24 mouse cellular contexts compared by ENCODE assay signal in genomic region chr7:135428840-135429239, GRCm38 (mm10). TPM values are rescaled to one million over a fixed set of nuclear protein-coding genes. Genes with fewer than 3 reads are reported as not detected.
DNase-seq lines count a peak whose midpoint lies in the region; ATAC-seq and TF ChIP-seq lines count a peak whose summit lies in the region.
"Had no signal": no experiment of that assay in that cellular context is flagged by ENCODE, and none has a peak within 500 bp of the region (broad histone marks: within the 10 kb centered on the region; RNA-seq: fewer than 3 reads in every experiment).

No protein-coding gene starts in this region.

- H3K4me3 ChIP-seq in kidney, postnatal 0 days (replicated peaks; ENCODE audit: low read depth, low read length) = no peak overlapping the region
- H3K4me3 ChIP-seq in CH12.LX (replicated peaks in 1 of 3; ENCODE audit: low read depth in 2 of 3, low read length in 2 of 3, poor library complexity in 1 of 3) (no peak overlapping the region), MEL (ENCODE audit: control insufficient read depth in 1 of 2, insufficient read depth in 1 of 2, low read depth in 2 of 2, low read length in 2 of 2) (no peak overlapping the region)
- H3K4me3 ChIP-seq in liver, embryonic 14.5 days (ENCODE audit: insufficient read depth in 1 of 2, low read depth in 2 of 2, low read length in 2 of 2) = no peak overlapping the region
- H3K4me3 ChIP-seq: hindbrain, embryonic 10.5 days had no signal

- no peaks in the 10 kb centered on the region for H3K36me3 ChIP-seq in kidney, postnatal 0 days (ENCODE audit: insufficient read depth, low read length)
- H3K36me3 ChIP-seq in CH12.LX (replicated peaks in 1 of 2; ENCODE audit: control insufficient read depth in 1 of 2, insufficient read depth in 1 of 2, low read length in 1 of 2) (no peaks in the 10 kb centered on the region), MEL (ENCODE audit: control insufficient read depth in 1 of 2, insufficient read depth in 2 of 2, low read length in 2 of 2) (no peaks in the 10 kb centered on the region)
- no peaks in the 10 kb centered on the region for H3K36me3 ChIP-seq in liver, embryonic 14.5 days (replicated peaks; ENCODE audit: control insufficient read depth, insufficient read depth, low read depth)
- H3K36me3 ChIP-seq: G1E; hindbrain, embryonic 10.5 days had no signal

- no peak for TF ChIP-seq EP300 in CH12.LX (IDR thresholded peaks at IDR 0.05; ENCODE audit: low read length)
- no peak for TF ChIP-seq EP300 in MEL (IDR thresholded peaks at IDR 0.05; ENCODE audit: low read depth in 1 of 2, low read length in 2 of 2)
- TF ChIP-seq EP300 in liver, embryonic 14.5 days (IDR thresholded peaks at IDR 0.05; ENCODE audit: low read depth) = no peak

- no peaks in the 10 kb centered on the region for H3K9me3 ChIP-seq in kidney, postnatal 0 days (replicated peaks; ENCODE audit: low read length)
- H3K9me3 ChIP-seq in CH12.LX (replicated peaks; ENCODE audit: low read length) (peaks cover 2% of the 10 kb centered on the region), MEL (replicated peaks; ENCODE audit: insufficient read depth, low read length) (no peaks in the 10 kb centered on the region)
- no peaks in the 10 kb centered on the region for H3K9me3 ChIP-seq in liver, embryonic 14.5 days (ENCODE audit: control insufficient read depth, low read length)
- H3K9me3 ChIP-seq: G1E; hindbrain, embryonic 10.5 days had no signal

- dilution Hi-C loops in CH12.LX (cut with MboI; ENCODE audit: extremely low pct_ligation_motif_present, extremely low pct_unique_long_range_greater_than_20kb, low sequenced_read_pairs) = no loop called here

- TF ChIP-seq RAD21 in CH12.LX (IDR thresholded peaks at IDR 0.05; ENCODE audit: low read depth, low read length) (no peak), MEL (IDR thresholded peaks at IDR 0.05; ENCODE audit: low read depth, low read length) (peak; percentile 9)

- in situ Hi-C loops in CH12.LX (cut with MboI; ENCODE audit: low pct_ligation_motif_present, low pct_unique_long_range_greater_than_20kb, low sequenced_read_pairs) = no loop called here

- WGBS in kidney, postnatal 0 days = 96% methylated on average over 6 of the region's 6 CpGs
- 87% methylated on average over 6 of the region's 6 CpGs for WGBS in liver, embryonic 14.5 days (ENCODE audit: insufficient replicate concordance)

- H3K4me1 ChIP-seq in kidney, postnatal 0 days (replicated peaks; ENCODE audit: insufficient read depth, low read length) = no peaks in the 10 kb centered on the region
- H3K4me1 ChIP-seq in CH12.LX (ENCODE audit: control insufficient read depth in 1 of 2, insufficient read depth in 2 of 2) (no peaks in the 10 kb centered on the region), MEL (ENCODE audit: control insufficient read depth in 1 of 2, insufficient read depth in 2 of 2, low read length in 2 of 2) (no peaks in the 10 kb centered on the region)
- H3K4me1 ChIP-seq in liver, embryonic 14.5 days (replicated peaks; ENCODE audit: control insufficient read depth in 2 of 2, insufficient read depth in 2 of 2, low read length in 1 of 2) = no peaks in the 10 kb centered on the region

- no peak for TF ChIP-seq POLR2A in CH12.LX (IDR thresholded peaks at IDR 0.05; ENCODE audit: low read depth, low read length)
- TF ChIP-seq POLR2A in MEL (IDR thresholded peaks at IDR 0.05; ENCODE audit: control insufficient read depth in 1 of 2, insufficient read depth in 1 of 2, low read depth in 1 of 2, low read length in 2 of 2, poor library complexity in 1 of 2) = no peak

- DNase-seq in kidney, postnatal 0 days (ENCODE audit: low spot score) = no peak
- DNase-seq in kidney, adult 18-20 months = no peak
- peak; percentile 4 for DNase-seq in CH12.LX (ENCODE audit: extremely low read depth)
- DNase-seq in MEL (ENCODE audit: low read depth, low spot score) = peak; percentile 20
- DNase-seq in liver, embryonic 14.5 days (ENCODE audit: low read depth in 3 of 3, low spot score in 3 of 3) = no peak
- no peak for DNase-seq in adrenal gland, adult 18-20 months (ENCODE audit: low spot score in 2 of 2)
- DNase-seq in retina, embryonic 14.5 days (ENCODE audit: low spot score) = no peak
- DNase-seq: B cell, adult 2 months; cerebellum, postnatal 10 days; embryo, embryonic 11 days; gastrocnemius, postnatal 25 days; kidney, postnatal 4 days; lung, postnatal 36 days; thymus, adult 2 months had no signal

- H3K27ac ChIP-seq in kidney, postnatal 0 days = no peak overlapping the region
- H3K27ac ChIP-seq in CH12.LX (ENCODE audit: insufficient read depth, low read depth) = no peak overlapping the region
- H3K27ac ChIP-seq in MEL (ENCODE audit: control insufficient read depth, low read depth, low read length) = no peak overlapping the region
- H3K27ac ChIP-seq in liver, embryonic 14.5 days = no peak overlapping the region
- H3K27ac ChIP-seq: hindbrain, embryonic 10.5 days had no signal

- ATAC-seq in kidney, postnatal 0 days (replicated peaks; ENCODE audit: low FRiP score, low read depth) = no peak
- no peak for ATAC-seq in liver, embryonic 14.5 days (ENCODE audit: insufficient read depth)
- ATAC-seq in erythroblast, adult 5-6 weeks (replicated peaks; ENCODE audit: low FRiP score, poor library complexity, severe bottlenecking) = no peak
- ATAC-seq: forebrain, embryonic 16.5 days; inflammation-experienced regulatory T-cells, adult 6 months had no signal

- H3K27me3 ChIP-seq in kidney, postnatal 0 days (ENCODE audit: insufficient read depth, low read length) = no peaks in the 10 kb centered on the region
- H3K27me3 ChIP-seq in CH12.LX (replicated peaks) (peaks cover 62% of the 10 kb centered on the region), MEL (ENCODE audit: control insufficient read depth in 1 of 2, insufficient read depth in 2 of 2, low read length in 2 of 2) (no peaks in the 10 kb centered on the region)
- H3K27me3 ChIP-seq in liver, embryonic 14.5 days (ENCODE audit: control insufficient read depth, insufficient read depth, low read length) = no peaks in the 10 kb centered on the region

- H3K4me2 ChIP-seq in kidney, postnatal 0 days (ENCODE audit: low read length) = no peak overlapping the region
- H3K4me2 ChIP-seq in CH12.LX (ENCODE audit: insufficient read depth, low read depth, poor library complexity, severe bottlenecking) = no peak overlapping the region
- H3K4me2 ChIP-seq in liver, embryonic 14.5 days (ENCODE audit: low read depth) = no peak overlapping the region

- H3K79me2 ChIP-seq in CH12.LX (replicated peaks; ENCODE audit: control insufficient read depth, extremely low read depth, insufficient read depth, poor library complexity, severe bottlenecking) (no peaks in the 10 kb centered on the region), MEL (ENCODE audit: control insufficient read depth, insufficient read depth, low read length, poor library complexity) (no peaks in the 10 kb centered on the region)

- 0 out of 2 replicates have a peak, but pooled peaks have one; percentile 4 for TF ChIP-seq CTCF in kidney, postnatal 0 days (IDR thresholded peaks at IDR 0.05; ENCODE audit: low read depth)
- TF ChIP-seq CTCF in CH12.LX (conservative IDR thresholded peaks at IDR 0.05 in 1 of 2, IDR thresholded peaks at IDR 0.05 in 1 of 2; ENCODE audit: low read depth in 2 of 2, low read length in 2 of 2) (peak in 1 of 2 experiments; percentile 40; a peak in 2 of 4 replicates), MEL (IDR thresholded peaks at IDR 0.05 in 2 of 3, conservative IDR thresholded peaks at IDR 0.05 in 1 of 3; ENCODE audit: control insufficient read depth in 1 of 3, insufficient read depth in 1 of 3, low read depth in 2 of 3, low read length in 3 of 3, poor library complexity in 1 of 3, severe bottlenecking in 1 of 3) (peak; percentile 18 to 50 (median 27); a peak in 3 of 6 replicates)
- TF ChIP-seq CTCF in liver, embryonic 14.5 days (IDR thresholded peaks at IDR 0.05; ENCODE audit: low read depth) = peak; percentile 56

- no peak overlapping the region for H3K9ac ChIP-seq in kidney, postnatal 0 days (ENCODE audit: low read depth, low read length)
- no peak overlapping the region for H3K9ac ChIP-seq in CH12.LX (ENCODE audit: insufficient read depth, low read depth)
- H3K9ac ChIP-seq in MEL (ENCODE audit: control insufficient read depth, low read depth, low read length, poor library complexity, severe bottlenecking) = no peak overlapping the region
- no peak overlapping the region for H3K9ac ChIP-seq in liver, embryonic 14.5 days (replicated peaks)

TF ChIP-seq in CH12.LX, 34 proteins besides CTCF, POLR2A, EP300 and RAD21:
- TF ChIP-seq USF1 (IDR thresholded peaks at IDR 0.05; ENCODE audit: low read depth, low read length) (no peak), IRF4 (IDR thresholded peaks at IDR 0.05; ENCODE audit: low read depth, low read length) (no peak), MXI1 (IDR thresholded peaks at IDR 0.05; ENCODE audit: low read depth, low read length) (no peak), ZMIZ1 (IDR thresholded peaks at IDR 0.05; ENCODE audit: low read depth, low read length) (no peak), ETS1 (conservative IDR thresholded peaks at IDR 0.05; ENCODE audit: low read depth, low read length) (no peak)
TF ChIP-seq in CH12.LX: peak in this region for 0.

TF ChIP-seq in MEL, 35 proteins besides CTCF, POLR2A, EP300 and RAD21 (continues in another document):
- no peak for TF ChIP-seq MAZ (IDR thresholded peaks at IDR 0.05; ENCODE audit: low read depth, low read length)
- no peak for TF ChIP-seq USF2 (IDR thresholded peaks at IDR 0.05; ENCODE audit: borderline replicate concordance in 1 of 2, insufficient read depth in 1 of 2, low read depth in 1 of 2, low read length in 2 of 2)
- TF ChIP-seq CHD2 (IDR thresholded peaks at IDR 0.05; ENCODE audit: low read length) = no peak
- TF ChIP-seq MYC (IDR thresholded peaks at IDR 0.05; ENCODE audit: low read depth, low read length) = no peak
- no peak for TF ChIP-seq UBTF (IDR thresholded peaks at IDR 0.05; ENCODE audit: borderline replicate concordance, insufficient read depth, low read depth, low read length)
- TF ChIP-seq RCOR1 (IDR thresholded peaks at IDR 0.05; ENCODE audit: low read depth, low read length) = no peak
- TF ChIP-seq NRF1 (IDR thresholded peaks at IDR 0.05; ENCODE audit: insufficient read depth, low read depth, low read length, poor library complexity, severe bottlenecking) = no peak
- TF ChIP-seq MXI1 (IDR thresholded peaks at IDR 0.05; ENCODE audit: low read depth, low read length) = no peak

RNA-seq across cellular contexts. Expression of gene Foxi2, which starts 18.7 kb away (rescaled TPM):
- polyA plus RNA-seq in kidney, postnatal 0 days (2015; fragmentation: Nextera tagmentation; extraction: Ambion mirVana) = not detected in 2 replicates
- total RNA-seq in CH12.LX (2012; rRNA removed) = not detected in 2 replicates
- not detected in 2 replicates for total RNA-seq in CH12.LX (2014; rRNA removed)
- polyA plus RNA-seq in CH12.LX (2012; ENCODE audit: insufficient read length, low read depth) = not detected in 2 replicates
- not detected in 2 replicates for total RNA-seq in MEL (2012; rRNA removed)
- polyA plus RNA-seq in MEL (2012; ENCODE audit: insufficient read depth in 1 of 2, insufficient read length in 2 of 2, low read depth in 1 of 2, low replicate concordance in 2 of 2, missing spikeins in 1 of 2) = not detected
- polyA plus RNA-seq in liver, embryonic 14.5 days (2012; rRNA removed) = not detected in 2 replicates
- not detected in 2 replicates for polyA plus RNA-seq in liver, embryonic 14.5 days (2014; fragmentation: Nextera tagmentation; extraction: Ambion mirVana)
- not detected for total RNA-seq in adrenal gland, adult 18-20 months (2021)
- total RNA-seq in erythroblast, adult 5-6 weeks (2015; ENCODE audit: low replicate concordance) = not detected in 2 replicates
- total RNA-seq in erythroblast, adult 5-6 weeks (2017; ENCODE audit: low replicate concordance) = not detected in 2 replicates
- total RNA-seq: gastrocnemius, postnatal 25 days; layer of hippocampus, postnatal 14 days had no signal
- polyA plus RNA-seq: embryonic facial prominence, embryonic 14.5 days; forebrain, embryonic 16.5 days; G1E; heart, embryonic 16.5 days; inflammation-experienced regulatory T-cells, adult 6 months; kidney, embryonic 14.5 days; liver, embryonic 16.5 days had no signal

Comparison
In these comparisons a context has a peak if more than half of its experiments do, and no peak if none do; other contexts are left out.
1. DNase-seq: peak in CH12.LX (single experiment) and MEL (single experiment); none in kidney, postnatal 0 days (single experiment), kidney, adult 18-20 months (single experiment), liver, embryonic 14.5 days (0 of 3), adrenal gland, adult 18-20 months (0 of 2) and retina, embryonic 14.5 days (single experiment).